11 mouse cellular contexts compared by ENCODE assay signal in the genomic region with DNA sequence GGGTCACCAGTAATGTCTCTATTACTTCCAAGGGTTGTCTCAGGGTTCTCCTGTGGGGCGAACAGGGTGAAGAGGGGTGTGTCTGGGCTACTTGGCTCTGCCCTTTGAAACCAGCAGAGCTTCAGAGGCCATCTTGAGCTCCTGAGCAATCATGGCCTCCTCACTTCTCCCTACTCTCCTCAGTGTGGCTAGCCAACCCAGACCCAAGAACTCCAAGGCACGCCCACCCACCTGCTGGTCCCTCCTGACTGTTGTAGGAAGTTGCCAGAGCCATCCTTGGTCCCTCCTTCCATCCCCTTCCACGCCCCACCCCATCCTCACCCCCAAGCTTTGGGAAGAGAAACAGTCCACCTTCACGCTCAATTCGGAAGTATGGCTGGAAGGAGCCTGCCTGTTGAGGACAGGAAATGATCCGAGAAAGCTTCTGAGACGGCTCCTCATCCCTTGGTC.
"Had no signal": no experiment of that assay in that cellular context is flagged by ENCODE, and none has a peak within 500 bp of the region (broad histone marks: within the 10 kb centered on the region; RNA-seq: fewer than 3 reads in every experiment).

No protein-coding gene starts in this region.

- H3K36me3 ChIP-seq: limb, embryonic 12.5 days had no signal

- DNase-seq: kidney, postnatal 25 days; liver; lung, adult 2 months; lung, postnatal 36 days; right cerebral cortex, adult 18-20 months; thymus, postnatal 4 days had no signal

- H3K27me3 ChIP-seq: limb, embryonic 12.5 days had no signal

- H3K9ac ChIP-seq: liver, embryonic 14.5 days had no signal

- H3K9me3 ChIP-seq: limb, embryonic 12.5 days had no signal

- ATAC-seq: lung, postnatal 0 days had no signal

- H3K27ac ChIP-seq: left cerebral cortex, adult 2 months; liver, embryonic 14.5 days; stomach, postnatal 0 days had no signal

- H3K4me3 ChIP-seq: left cerebral cortex, adult 2 months; limb, embryonic 12.5 days had no signal
